Comparison of ENCODE assay signal across 24 mouse cellular contexts in genomic region chr16:48127338-48127737, GRCm38 (mm10).
"Had no signal": no experiment of that assay in that cellular context is flagged by ENCODE, and none has a peak within 500 bp of the region (broad histone marks: within the 10 kb centered on the region; RNA-seq: fewer than 3 reads in every experiment).

No protein-coding gene starts in this region.

- H3K4me2 ChIP-seq: heart, embryonic 12.5 days; hindbrain, embryonic 12.5 days; hindbrain, embryonic 14.5 days; intestine, embryonic 15.5 days; limb, embryonic 13.5 days; limb, embryonic 15.5 days; liver, embryonic 12.5 days had no signal

- ATAC-seq: hindbrain, embryonic 16.5 days; inflammation-experienced regulatory T-cells, adult 6 months; intestine, embryonic 15.5 days; intestine, postnatal 0 days; liver, embryonic 12.5 days had no signal

- H3K4me1 ChIP-seq: heart, embryonic 10.5 days; heart, embryonic 12.5 days; hindbrain, embryonic 10.5 days; hindbrain, embryonic 12.5 days; intestine, embryonic 15.5 days; limb, embryonic 13.5 days; limb, embryonic 15.5 days; liver, embryonic 12.5 days had no signal

- H3K4me3 ChIP-seq: gastrocnemius, adult 2 months; heart, embryonic 10.5 days; heart, embryonic 12.5 days; hindbrain, embryonic 10.5 days; hindbrain, embryonic 12.5 days; intestine, embryonic 15.5 days; layer of hippocampus, adult 2 months; left cerebral cortex, adult 2 months; limb, embryonic 13.5 days; limb, embryonic 15.5 days; liver, embryonic 12.5 days had no signal

- H3K36me3 ChIP-seq: heart, embryonic 10.5 days; heart, embryonic 12.5 days; hindbrain, embryonic 10.5 days; hindbrain, embryonic 12.5 days; intestine, embryonic 15.5 days; limb, embryonic 13.5 days; limb, embryonic 15.5 days; liver, embryonic 12.5 days had no signal

- H3K27ac ChIP-seq: gastrocnemius, adult 2 months; heart, embryonic 10.5 days; hindbrain, embryonic 10.5 days; hindbrain, embryonic 12.5 days; hindbrain, embryonic 14.5 days; intestine, embryonic 15.5 days; layer of hippocampus, adult 2 months; left cerebral cortex, adult 2 months; limb, embryonic 13.5 days; limb, embryonic 15.5 days; liver, embryonic 12.5 days; liver, embryonic 14.5 days had no signal

- H3K9me3 ChIP-seq: heart, embryonic 10.5 days; heart, embryonic 12.5 days; hindbrain, embryonic 10.5 days; hindbrain, embryonic 12.5 days; intestine, embryonic 15.5 days; limb, embryonic 13.5 days; limb, embryonic 15.5 days; liver, embryonic 12.5 days had no signal

- H3K9ac ChIP-seq: heart, embryonic 12.5 days; hindbrain, embryonic 12.5 days; hindbrain, embryonic 14.5 days; intestine, embryonic 15.5 days; limb, embryonic 13.5 days; limb, embryonic 15.5 days; liver, embryonic 12.5 days; liver, embryonic 14.5 days had no signal

- H3K27me3 ChIP-seq: heart, embryonic 12.5 days; hindbrain, embryonic 12.5 days; intestine, embryonic 15.5 days; limb, embryonic 13.5 days; limb, embryonic 15.5 days; liver, embryonic 12.5 days had no signal

- DNase-seq: gastrocnemius, adult 2 months; gastrocnemius, postnatal 10 days; gastrocnemius, postnatal 25 days; heart, postnatal 10 days; heart, postnatal 4 days; kidney, adult 18-20 months; kidney, adult 9 months; kidney, postnatal 14 days; kidney, postnatal 4 days had no signal
